Mouse (Mus musculus): ENCODE results near the gene Eif4a3. TPM values are rescaled to one million over a fixed set of nuclear protein-coding genes. Genes with fewer than 3 reads are reported as not detected.
A peak's percentile ranks its signal among the peaks of the same experiment; 100 is the strongest.
"Not testable (repeated sequence)": the region's sequence is repeated elsewhere in the genome, so short reads cannot be mapped to it uniquely, and the experiment has no call there.

Eif4a3 gene
- total and polyA plus RNA-seq, 3 experiments, result 188 to 244 (median 241) TPM

DNA sequence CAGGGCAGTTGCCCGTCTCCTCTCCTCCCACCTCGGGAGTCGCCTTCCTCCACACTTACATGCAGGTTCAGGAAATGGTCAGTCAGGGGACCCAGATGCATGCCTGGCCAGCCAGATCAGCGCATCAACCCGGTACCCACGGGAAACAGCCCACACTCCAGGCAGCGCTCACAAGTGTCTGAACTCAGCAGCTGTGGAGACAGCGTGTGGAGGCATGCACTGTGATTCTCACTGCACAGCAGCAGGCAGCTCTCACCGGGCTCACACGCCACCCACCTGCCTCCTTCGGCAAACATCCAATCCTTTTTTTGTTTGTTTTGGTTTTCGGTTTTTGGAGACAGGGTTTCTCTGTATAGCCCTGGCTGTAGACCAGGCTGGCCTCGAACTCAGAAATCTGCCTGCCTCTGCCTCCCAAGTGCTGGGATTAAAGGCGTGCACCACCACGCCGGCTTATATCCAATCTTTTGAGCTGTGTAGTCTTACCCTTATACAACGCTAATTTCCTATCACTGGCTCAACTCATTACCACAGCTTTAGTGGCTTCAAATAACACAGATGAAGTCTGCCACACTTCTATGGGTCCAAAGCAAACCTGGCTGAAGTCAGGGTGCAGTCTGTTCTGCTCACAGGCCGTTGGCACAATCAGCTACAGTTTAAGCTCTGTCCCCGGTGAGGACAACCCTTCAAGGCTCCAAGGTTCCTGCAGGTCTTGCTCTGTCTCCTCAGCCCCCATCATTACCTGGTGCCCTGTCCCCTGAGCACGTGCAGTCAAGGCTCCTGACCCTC is 12.5 kb downstream of the Eif4a3 start:
- no peak for ATAC-seq (ENCODE audit: extremely low read depth, insufficient number of reproducible peaks, low FRiP score, poor library complexity, severe bottlenecking)
- TF ChIP-seq TAL1 (conservative IDR thresholded peaks at IDR 0.05; ENCODE audit: low read depth, low read length) (no peak), POLR2AphosphoS5 (IDR thresholded peaks at IDR 0.05; ENCODE audit: insufficient replicate concordance, low read depth, low read length) (no peak), CTCF (IDR thresholded peaks at IDR 0.05; ENCODE audit: low read depth, low read length) (no peak), GATA1 (IDR thresholded peaks at IDR 0.05; ENCODE audit: borderline replicate concordance, low read length) (no peak), GATA2 (IDR thresholded peaks at IDR 0.05; ENCODE audit: borderline replicate concordance, low read depth, low read length) (no peak)
- H3K4me3 ChIP-seq (ENCODE audit: low read depth, low read length), result no peak overlapping the region

DNA sequence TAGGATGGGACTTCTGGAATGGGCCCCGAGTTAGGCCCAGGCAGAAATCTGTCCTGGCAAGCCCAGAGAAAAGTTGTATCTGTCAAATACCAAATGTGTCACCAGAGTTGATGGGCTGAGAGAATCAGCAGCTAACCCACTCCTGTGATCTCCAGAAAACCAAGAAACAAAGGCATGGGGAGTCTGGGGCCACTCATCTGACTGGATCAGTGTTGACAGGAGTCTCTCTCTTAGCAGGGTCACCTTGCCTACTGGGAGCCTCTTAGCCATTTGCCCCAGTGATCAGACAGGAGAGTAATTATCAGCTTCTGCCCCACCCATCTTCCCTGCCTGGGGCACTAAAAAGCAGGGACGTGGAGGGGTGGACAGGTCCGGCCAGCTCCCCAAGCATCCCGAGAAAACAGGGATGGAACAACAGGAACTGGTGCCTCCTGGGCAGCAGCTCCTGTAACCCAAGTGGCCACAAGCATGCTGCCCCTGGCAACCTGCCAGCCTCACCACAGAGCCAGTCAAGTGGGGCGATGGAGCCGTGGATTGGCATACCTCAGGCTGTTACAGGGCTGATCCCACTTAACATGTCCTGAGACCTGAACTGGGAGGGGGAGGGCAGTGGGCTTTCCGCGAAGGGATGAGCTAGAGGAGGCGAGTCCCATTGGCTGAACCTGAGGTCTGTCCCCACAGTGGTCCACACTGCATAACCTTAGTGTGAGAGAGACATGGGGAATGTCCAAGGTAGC is 13.9 kb downstream of the Eif4a3 start:
- ATAC-seq (ENCODE audit: extremely low read depth, insufficient number of reproducible peaks, low FRiP score, poor library complexity, severe bottlenecking), result no peak
- H3K36me3 ChIP-seq (replicated peaks), result peaks cover 95% of the 10 kb centered on the region
- DNase-seq (ENCODE audit: low spot score), result no peak
- no peak for TF ChIP-seq CTCF (IDR thresholded peaks at IDR 0.05; ENCODE audit: low read depth, low read length)
- TF ChIP-seq TAL1 (conservative IDR thresholded peaks at IDR 0.05; ENCODE audit: low read depth, low read length), result no peak
- TF ChIP-seq GATA1 (IDR thresholded peaks at IDR 0.05; ENCODE audit: borderline replicate concordance, low read length), result no peak
- TF ChIP-seq POLR2AphosphoS5 (IDR thresholded peaks at IDR 0.05; ENCODE audit: insufficient replicate concordance, low read depth, low read length), result no peak; the same call in 1 of the 2 replicates
- TF ChIP-seq GATA2 (IDR thresholded peaks at IDR 0.05; ENCODE audit: borderline replicate concordance, low read depth, low read length), result no peak
- no peaks in the 10 kb centered on the region for H3K27me3 ChIP-seq (ENCODE audit: insufficient read depth, low read length)
- no peaks in the 10 kb centered on the region for H3K9me3 ChIP-seq (replicated peaks)
- peaks cover 7% of the 10 kb centered on the region for H3K4me1 ChIP-seq (ENCODE audit: insufficient read depth, low read depth, low read length)
- H3K4me3 ChIP-seq (ENCODE audit: low read depth, low read length), result no peak overlapping the region

More for the DNA sequence above, 12.5 kb downstream of the Eif4a3 start:
- Histone ChIP-seq H3K36me3 (replicated peaks) (peaks cover 95% of the 10 kb centered on the region), H3K4me1 (ENCODE audit: insufficient read depth, low read depth, low read length) (peaks cover 7% of the 10 kb centered on the region), H3K9me3 (replicated peaks) (no peaks in the 10 kb centered on the region), H3K27me3 (ENCODE audit: insufficient read depth, low read length) (no peaks in the 10 kb centered on the region)
- DNase-seq (ENCODE audit: low spot score), result no peak

DNA sequence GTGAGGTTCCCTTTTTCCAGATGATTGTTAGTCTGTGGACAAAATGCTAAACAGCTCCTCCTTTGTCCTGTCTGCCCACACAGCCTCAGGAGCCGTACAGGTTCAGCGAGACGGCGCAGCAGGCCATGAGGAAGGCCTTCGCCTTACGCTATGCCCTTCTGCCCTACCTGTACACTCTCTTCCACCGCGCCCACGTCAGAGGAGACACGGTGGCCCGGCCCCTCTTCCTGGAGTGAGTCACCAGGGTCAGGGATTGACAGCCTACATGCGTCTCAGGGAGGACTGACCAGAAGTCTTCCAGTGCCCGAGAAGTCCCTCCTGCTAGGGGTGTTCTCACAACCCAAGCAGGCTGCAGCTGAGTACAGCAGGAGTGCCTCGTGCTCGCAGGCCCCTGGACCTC is 18.9 kb downstream of the Eif4a3 start:
- H3K4me3 ChIP-seq (ENCODE audit: low read depth, low read length), result no peak overlapping the region
- TF ChIP-seq GATA2 (IDR thresholded peaks at IDR 0.05; ENCODE audit: borderline replicate concordance, low read depth, low read length) (no peak), TAL1 (conservative IDR thresholded peaks at IDR 0.05; ENCODE audit: low read depth, low read length) (no peak), POLR2AphosphoS5 (IDR thresholded peaks at IDR 0.05; ENCODE audit: insufficient replicate concordance, low read depth, low read length) (no peak)
- H3K36me3 ChIP-seq (replicated peaks), result peaks cover 95% of the 10 kb centered on the region
- ATAC-seq (ENCODE audit: extremely low read depth, insufficient number of reproducible peaks, low FRiP score, poor library complexity, severe bottlenecking) (no peak), DNase-seq (ENCODE audit: low spot score) (no peak)
- no peaks in the 10 kb centered on the region for H3K9me3 ChIP-seq (replicated peaks)
- H3K27me3 ChIP-seq (ENCODE audit: insufficient read depth, low read length), result no peaks in the 10 kb centered on the region
- H3K4me1 ChIP-seq (ENCODE audit: insufficient read depth, low read depth, low read length), result peaks cover 3% of the 10 kb centered on the region; the same call in 1 of the 2 replicates

DNA sequence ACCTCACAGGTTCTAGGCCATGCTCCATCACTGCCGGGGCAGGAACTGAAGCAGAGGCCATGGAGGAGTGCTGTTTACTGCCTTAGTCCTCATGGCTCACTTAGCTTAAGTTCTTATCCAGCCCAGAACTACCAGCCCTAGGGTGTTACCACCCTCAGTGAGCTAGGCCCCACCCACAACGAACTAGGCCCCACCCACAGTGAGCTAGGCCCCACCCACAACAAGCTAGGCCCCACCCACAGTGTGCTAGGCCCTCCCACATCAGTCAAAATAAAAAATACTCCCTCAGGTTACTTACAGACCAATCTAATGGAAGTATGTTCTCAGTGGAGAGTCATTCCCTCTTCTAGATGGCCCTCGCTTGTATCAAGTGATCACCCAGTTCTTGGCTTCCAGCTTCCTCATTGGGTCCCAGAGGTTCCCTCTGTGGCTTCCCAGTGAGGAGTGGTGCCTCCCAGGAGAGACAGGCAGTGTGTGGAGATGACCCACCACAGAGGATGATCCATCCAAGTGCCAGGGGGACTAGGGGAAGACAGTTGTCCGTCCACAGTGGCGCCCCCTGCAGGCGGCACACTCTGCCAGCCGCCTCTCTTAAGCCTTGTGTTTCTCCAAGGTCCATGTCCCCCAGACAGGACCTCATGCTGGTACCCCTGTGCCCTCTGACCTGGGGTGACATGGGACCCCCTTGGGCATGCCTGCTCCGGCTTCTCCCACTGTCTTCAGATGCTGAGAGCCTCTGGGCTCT is 26.5 kb downstream of the Eif4a3 start:
- TF ChIP-seq GATA1 (IDR thresholded peaks at IDR 0.05; ENCODE audit: borderline replicate concordance, low read length) (no peak), TAL1 (conservative IDR thresholded peaks at IDR 0.05; ENCODE audit: low read depth, low read length) (no peak), CTCF (IDR thresholded peaks at IDR 0.05; ENCODE audit: low read depth, low read length) (peak; percentile 49; the same call in 1 of the 2 replicates)
- no peak for ATAC-seq (ENCODE audit: extremely low read depth, insufficient number of reproducible peaks, low FRiP score, poor library complexity, severe bottlenecking)
- no peak for DNase-seq (ENCODE audit: low spot score)
- Histone ChIP-seq H3K9me3 (replicated peaks) (no peaks in the 10 kb centered on the region), H3K36me3 (replicated peaks) (peaks cover 92% of the 10 kb centered on the region), H3K4me1 (ENCODE audit: insufficient read depth, low read depth, low read length) (peaks cover 36% of the 10 kb centered on the region), H3K27me3 (ENCODE audit: insufficient read depth, low read length) (no peaks in the 10 kb centered on the region), H3K4me3 (ENCODE audit: low read depth, low read length) (no peak overlapping the region)

DNA sequence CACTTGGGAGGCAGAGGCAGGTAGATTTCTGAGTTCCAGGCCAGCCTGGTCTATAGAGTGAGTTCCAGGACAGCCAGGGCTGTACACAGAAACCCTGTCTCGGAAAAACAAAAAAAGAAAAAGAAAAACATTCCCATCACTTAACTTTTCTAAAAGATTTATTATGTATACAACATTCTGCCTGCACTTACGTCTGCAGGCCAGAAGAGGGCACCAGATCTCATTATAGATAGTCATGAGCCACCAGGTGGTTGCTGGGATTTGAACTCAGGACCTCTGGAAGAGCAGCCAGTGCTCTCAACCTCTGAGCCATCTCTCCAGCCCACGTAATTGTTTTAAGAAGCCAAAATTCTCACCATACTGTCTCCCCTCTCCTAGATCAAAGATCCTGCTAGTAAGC is 27.4 kb downstream of the Eif4a3 start:
- H3K4me1 ChIP-seq (ENCODE audit: insufficient read depth, low read depth, low read length), result peaks cover 44% of the 10 kb centered on the region
- ATAC-seq (ENCODE audit: extremely low read depth, insufficient number of reproducible peaks, low FRiP score, poor library complexity, severe bottlenecking), result not testable (repeated sequence)
- peaks cover 83% of the 10 kb centered on the region for H3K36me3 ChIP-seq (replicated peaks)

DNA sequence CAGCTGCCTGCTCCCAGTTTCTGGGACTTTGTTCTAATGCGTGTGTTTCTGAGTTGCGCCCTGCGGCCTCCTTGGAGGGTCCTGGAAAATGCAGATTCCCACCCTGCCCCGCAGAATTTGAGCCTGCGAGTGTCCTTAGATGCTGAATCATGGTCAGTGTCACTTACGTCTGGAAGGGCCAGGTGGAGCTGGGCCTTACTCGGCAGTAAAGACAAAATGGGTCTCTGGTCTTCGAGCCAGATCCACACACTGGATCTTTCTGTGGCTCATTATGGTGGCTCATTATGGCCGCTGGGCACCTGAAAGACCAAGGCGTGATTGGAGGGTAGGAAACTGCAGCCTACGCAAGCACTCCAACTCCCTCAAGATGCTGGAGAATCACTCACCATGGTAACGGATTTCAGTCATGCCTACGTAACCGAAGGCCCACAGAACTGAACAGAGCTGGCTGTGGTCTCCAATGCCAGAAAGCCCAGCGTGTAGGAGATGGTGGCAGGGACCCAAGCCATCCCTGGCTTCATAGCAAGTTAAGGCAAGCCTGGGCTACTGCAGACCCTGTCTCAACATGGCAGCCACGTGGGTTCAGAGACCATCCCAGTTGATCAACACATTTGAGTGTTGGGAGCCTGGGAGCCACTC is 31.2 kb downstream of the Eif4a3 start:
- H3K4me1 ChIP-seq (ENCODE audit: insufficient read depth, low read depth, low read length), result peaks cover 56% of the 10 kb centered on the region
- H3K4me3 ChIP-seq (ENCODE audit: low read depth, low read length), result peak overlapping the region; percentile 93
- TF ChIP-seq TAL1 (conservative IDR thresholded peaks at IDR 0.05; ENCODE audit: low read depth, low read length) (no peak), GATA2 (IDR thresholded peaks at IDR 0.05; ENCODE audit: borderline replicate concordance, low read depth, low read length) (no peak), GATA1 (IDR thresholded peaks at IDR 0.05; ENCODE audit: borderline replicate concordance, low read length) (no peak), POLR2AphosphoS5 (IDR thresholded peaks at IDR 0.05; ENCODE audit: insufficient replicate concordance, low read depth, low read length) (no peak), CTCF (IDR thresholded peaks at IDR 0.05; ENCODE audit: low read depth, low read length) (no peak)
- no peak for DNase-seq (ENCODE audit: low spot score)
- peaks cover 46% of the 10 kb centered on the region for H3K36me3 ChIP-seq (replicated peaks)
- H3K9me3 ChIP-seq (replicated peaks), result no peaks in the 10 kb centered on the region
- no peak for ATAC-seq (ENCODE audit: extremely low read depth, insufficient number of reproducible peaks, low FRiP score, poor library complexity, severe bottlenecking)
- H3K27me3 ChIP-seq (ENCODE audit: insufficient read depth, low read length), result peaks cover 9% of the 10 kb centered on the region

More for the DNA sequence above, 27.4 kb downstream of the Eif4a3 start:
- not testable (repeated sequence) for H3K9me3 ChIP-seq (replicated peaks); DNase-seq (ENCODE audit: low spot score); H3K27me3 ChIP-seq (ENCODE audit: insufficient read depth, low read length); H3K4me3 ChIP-seq (ENCODE audit: low read depth, low read length)
